19 mouse cellular contexts compared by ENCODE assay signal in the genomic region with DNA sequence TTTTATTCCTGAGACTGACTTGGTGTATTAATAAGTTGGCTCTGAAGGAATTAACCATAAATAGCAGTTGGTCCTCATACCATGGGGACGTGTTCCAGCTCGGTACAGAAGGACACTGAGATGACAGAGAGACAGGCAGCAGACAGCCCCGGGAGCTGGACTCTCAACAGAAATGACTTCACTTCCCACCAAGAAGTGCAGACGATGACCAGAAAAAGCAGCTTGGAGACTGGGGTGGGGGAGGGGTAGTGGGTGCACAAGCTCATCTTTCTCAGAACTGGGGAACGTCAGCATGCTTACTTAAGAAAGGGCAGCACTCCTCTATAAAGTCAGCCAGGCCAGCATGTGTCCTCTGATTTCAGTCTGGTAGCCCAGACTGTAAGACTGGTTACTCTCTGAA.
DNase-seq lines count a peak whose midpoint lies in the region; ATAC-seq and TF ChIP-seq lines count a peak whose summit lies in the region.
"Had no signal": no experiment of that assay in that cellular context is flagged by ENCODE, and none has a peak within 500 bp of the region (broad histone marks: within the 10 kb centered on the region; RNA-seq: fewer than 3 reads in every experiment).

No protein-coding gene starts in this region.

- H3K4me1 ChIP-seq in forebrain, embryonic 11.5 days (replicated peaks; ENCODE audit: control insufficient read depth, insufficient read depth, low read length), result no peaks in the 10 kb centered on the region
- H3K4me1 ChIP-seq in forebrain, embryonic 12.5 days, result peaks cover under 1% of the 10 kb centered on the region; the same call in 1 of the 2 replicates
- H3K4me1 ChIP-seq in heart, adult 2 months (ENCODE audit: control insufficient read depth, insufficient read depth, low read length), result no peaks in the 10 kb centered on the region

- intact Hi-C loops in heart, adult 2 months (cut with DNase I), result no loop called here

- no peaks in the 10 kb centered on the region for H3K79me2 ChIP-seq in heart, adult 2 months (replicated peaks; ENCODE audit: control insufficient read depth, insufficient read depth, low read length)

- no peak overlapping the region for H3K27ac ChIP-seq in forebrain, embryonic 11.5 days (ENCODE audit: low read depth, low read length)
- no peak overlapping the region for H3K27ac ChIP-seq in forebrain, embryonic 12.5 days
- H3K27ac ChIP-seq in heart, adult 2 months, result no peak overlapping the region

- no peaks in the 10 kb centered on the region for H3K9me3 ChIP-seq in forebrain, embryonic 11.5 days (ENCODE audit: control insufficient read depth, low read length)
- H3K9me3 ChIP-seq in forebrain, embryonic 12.5 days, result no peaks in the 10 kb centered on the region

- WGBS in forebrain, embryonic 11.5 days, result 85% methylated on average over 5 of the region's 5 CpGs
- WGBS in forebrain, embryonic 12.5 days, result 88% methylated on average over 5 of the region's 5 CpGs
- 48% methylated on average over 5 of the region's 5 CpGs for WGBS in heart, adult 2 months

- TF ChIP-seq CTCF in heart, adult 2 months (IDR thresholded peaks at IDR 0.05), result no peak

- DNase-seq in forebrain, embryonic 11.5 days (ENCODE audit: low spot score), result peak; percentile 19
- DNase-seq in heart, adult 11 months, result peak; percentile 67
- DNase-seq in heart, adult 2 months, result no peak
- DNase-seq: adrenal gland, adult 2 months; adrenal gland, adult 8-10 months; adrenal gland, postnatal 10 days; adrenal gland, postnatal 14 days; adrenal gland, postnatal 25 days; adrenal gland, postnatal 36 days; B cell, adult 2 months; cerebellum, adult 11 months; cerebellum, adult 11-12 months; cerebellum, adult 18-20 months had no signal

- H3K4me3 ChIP-seq in forebrain, embryonic 11.5 days (ENCODE audit: low read depth, low read length), result no peak overlapping the region
- no peak overlapping the region for H3K4me3 ChIP-seq in forebrain, embryonic 12.5 days (replicated peaks)
- H3K4me3 ChIP-seq in heart, adult 2 months, result no peak overlapping the region

- no peak overlapping the region for H3K9ac ChIP-seq in forebrain, embryonic 11.5 days (ENCODE audit: low read length)
- H3K9ac ChIP-seq in forebrain, embryonic 12.5 days, result no peak overlapping the region
- H3K9ac ChIP-seq in heart, adult 2 months (ENCODE audit: low read depth, low read length), result no peak overlapping the region

- no peak for ATAC-seq in forebrain, embryonic 11.5 days (replicated peaks; ENCODE audit: low FRiP score)
- no peak for ATAC-seq in forebrain, embryonic 12.5 days (ENCODE audit: low FRiP score)
- ATAC-seq: activated CD4-positive, CD25-positive, alpha-beta regulatory T cell, adult 4 months; CD4-positive, CD25-positive, alpha-beta regulatory T cell, adult 4 months; Patski had no signal

- no peak overlapping the region for H3K4me2 ChIP-seq in forebrain, embryonic 11.5 days (ENCODE audit: low read depth, low read length, severe bottlenecking)
- no peak overlapping the region for H3K4me2 ChIP-seq in forebrain, embryonic 12.5 days

- no peak for TF ChIP-seq POLR2A in heart, adult 2 months (IDR thresholded peaks at IDR 0.05; ENCODE audit: insufficient read depth, low read depth, low read length)

- no peaks in the 10 kb centered on the region for H3K27me3 ChIP-seq in forebrain, embryonic 11.5 days (ENCODE audit: control insufficient read depth, insufficient read depth, low read length)
- H3K27me3 ChIP-seq in forebrain, embryonic 12.5 days, result no peaks in the 10 kb centered on the region
- H3K27me3 ChIP-seq in heart, adult 2 months (ENCODE audit: control insufficient read depth, insufficient read depth, low read length), result no peaks in the 10 kb centered on the region
- H3K27me3 ChIP-seq: CH12.LX, Patski had no signal

- TF ChIP-seq EP300 in heart, adult 2 months (IDR thresholded peaks at IDR 0.05; ENCODE audit: insufficient read depth, low read depth, low read length), result no peak

- no peaks in the 10 kb centered on the region for H3K36me3 ChIP-seq in forebrain, embryonic 11.5 days (ENCODE audit: control insufficient read depth, insufficient read depth, low read length)
- no peaks in the 10 kb centered on the region for H3K36me3 ChIP-seq in forebrain, embryonic 12.5 days (replicated peaks)
- H3K36me3 ChIP-seq in heart, adult 2 months (ENCODE audit: control insufficient read depth, insufficient read depth, low read length), result no peaks in the 10 kb centered on the region
- H3K36me3 ChIP-seq: G1E had no signal

Comparison
In these comparisons a context has a peak if more than half of its experiments do, and no peak if none do; other contexts are left out.
1. DNase-seq: peak in forebrain, embryonic 11.5 days (single experiment) and heart, adult 11 months (single experiment); none in heart, adult 2 months (0 of 2).